Mouse (Mus musculus): ENCODE results near the gene Hcfc1r1. TPM values are rescaled to one million over a fixed set of nuclear protein-coding genes. Genes with fewer than 3 reads are reported as not detected.

Hcfc1r1 gene
- polyA plus RNA-seq, 1 experiment from 2014 or later = 152 TPM

DNA sequence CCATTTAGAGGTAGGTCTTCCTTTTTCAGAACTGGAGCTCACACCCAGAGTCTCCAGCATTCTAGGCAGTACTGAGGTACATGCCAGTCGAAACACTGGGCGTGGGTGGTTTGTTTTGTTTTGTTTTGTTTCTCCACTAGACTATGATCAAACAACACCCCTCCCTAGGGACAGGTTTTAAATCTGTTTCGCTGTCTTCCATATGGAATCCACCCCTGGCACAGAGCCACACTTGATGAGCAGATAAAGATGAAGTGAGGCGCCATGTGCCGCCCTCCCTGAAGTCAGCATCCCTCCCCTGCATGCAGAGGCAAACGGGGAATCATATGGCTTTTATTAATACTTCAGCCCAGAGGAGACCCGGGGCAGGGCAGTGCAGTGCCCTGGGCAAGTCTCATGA, 31.3 kb downstream of the Hcfc1r1 start:
- Histone ChIP-seq H3K27me3 (ENCODE audit: insufficient read depth, poor library complexity, severe bottlenecking) (peaks cover 76% of the 10 kb centered on the region), H3K36me3 (no peaks in the 10 kb centered on the region), H3K27ac (no peak overlapping the region), H3K4me1 (peaks cover 2% of the 10 kb centered on the region; the same call in 1 of the 2 replicates), H3K9me3 (no peaks in the 10 kb centered on the region), H3K4me3 (no peak overlapping the region)
- no peak for DNase-seq (ENCODE audit: low spot score)
- 58% methylated on average over 7 of the region's 7 CpGs for WGBS

GRCm38 (mm10) chr17:23705525-23706104, 32.2 kb downstream of the Hcfc1r1 start:
- DNase-seq (ENCODE audit: low spot score) = no peak
- no peaks in the 10 kb centered on the region for H3K36me3 ChIP-seq
- H3K4me1 ChIP-seq = no peaks in the 10 kb centered on the region
- no peak overlapping the region for H3K27ac ChIP-seq
- WGBS = 75% methylated on average over 7 of the region's 7 CpGs
- H3K4me3 ChIP-seq = no peak overlapping the region
- H3K27me3 ChIP-seq (ENCODE audit: insufficient read depth, poor library complexity, severe bottlenecking) = peaks cover 75% of the 10 kb centered on the region
- H3K9me3 ChIP-seq = no peaks in the 10 kb centered on the region

DNA sequence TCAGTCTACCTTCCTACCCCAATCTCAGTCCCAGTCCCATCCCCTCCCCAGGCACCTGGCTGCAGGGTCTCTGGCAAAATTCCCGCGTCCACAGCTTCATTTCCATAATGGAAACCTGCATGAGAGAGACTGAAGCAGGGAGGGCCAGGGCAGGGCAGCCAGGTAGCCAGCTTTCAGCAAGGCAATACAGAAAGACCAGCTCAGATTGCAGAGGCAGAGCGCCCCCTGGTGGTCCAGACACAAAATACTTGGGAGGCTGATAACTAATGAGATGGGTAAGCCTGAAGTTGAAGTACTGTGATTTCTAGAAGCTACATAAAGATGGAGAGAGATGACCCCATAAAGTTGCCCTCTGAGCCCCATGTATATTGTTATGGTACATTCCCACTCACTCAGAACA, 32.8 kb downstream of the Hcfc1r1 start:
- peaks cover 71% of the 10 kb centered on the region for H3K27me3 ChIP-seq (ENCODE audit: insufficient read depth, poor library complexity, severe bottlenecking)
- 0% methylated on average over 3 of the region's 3 CpGs for WGBS
- H3K4me1 ChIP-seq = no peaks in the 10 kb centered on the region
- no peak overlapping the region for H3K27ac ChIP-seq
- H3K36me3 ChIP-seq = no peaks in the 10 kb centered on the region
- no peaks in the 10 kb centered on the region for H3K9me3 ChIP-seq
- no peak overlapping the region for H3K4me3 ChIP-seq
- peak; percentile 88 for DNase-seq (ENCODE audit: low spot score)

DNA sequence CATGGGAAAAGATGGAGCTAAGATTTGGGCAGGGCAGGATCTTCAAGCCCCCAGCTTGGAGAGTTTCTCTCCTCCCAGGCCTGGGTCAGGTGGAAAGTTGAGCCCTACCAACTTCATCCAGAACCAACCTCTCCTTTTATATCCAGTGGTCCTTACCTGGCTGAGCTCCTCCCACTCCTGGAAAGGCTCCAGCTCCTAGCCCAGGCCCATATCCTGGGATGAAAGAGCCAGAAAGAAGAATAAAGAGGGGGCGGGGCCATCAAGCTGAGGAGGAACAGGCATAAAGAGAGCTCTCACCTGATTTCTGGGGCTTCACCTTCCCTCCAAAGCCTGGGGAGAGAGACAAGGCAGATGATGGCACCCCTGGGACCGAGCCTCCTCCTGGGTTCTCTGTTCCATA, 43.6 kb downstream of the Hcfc1r1 start:
- peaks cover 55% of the 10 kb centered on the region for H3K27me3 ChIP-seq (ENCODE audit: insufficient read depth, poor library complexity, severe bottlenecking)
- H3K4me1 ChIP-seq = peaks cover 3% of the 10 kb centered on the region; the same call in 1 of the 2 replicates
- no peaks in the 10 kb centered on the region for H3K9me3 ChIP-seq
- 55% methylated on average over 2 of the region's 2 CpGs for WGBS
- H3K27ac ChIP-seq = no peak overlapping the region
- no peak overlapping the region for H3K4me3 ChIP-seq
- no peak for DNase-seq (ENCODE audit: low spot score)
- H3K36me3 ChIP-seq = no peaks in the 10 kb centered on the region

DNA sequence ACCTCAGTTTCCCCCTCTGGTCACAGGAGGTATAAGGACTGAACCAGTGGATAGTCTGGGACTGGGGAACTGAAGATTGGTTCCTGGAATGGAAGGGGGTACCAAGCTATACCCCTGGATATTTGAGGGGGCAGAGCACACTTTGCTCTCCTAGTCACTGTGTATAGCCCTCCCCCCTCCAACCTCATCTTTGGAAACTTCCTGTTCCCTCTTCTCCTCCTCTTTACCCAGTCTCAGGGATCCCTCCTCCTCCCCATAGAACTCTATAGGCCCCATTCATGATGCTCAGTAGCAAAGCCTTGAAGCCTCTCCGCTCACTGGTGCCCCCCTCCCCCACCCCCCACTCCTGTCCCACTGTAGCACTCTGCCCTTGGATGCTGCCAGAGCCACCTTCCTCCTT, 46.1 kb downstream of the Hcfc1r1 start:
- peaks cover 39% of the 10 kb centered on the region for H3K27me3 ChIP-seq (ENCODE audit: insufficient read depth, poor library complexity, severe bottlenecking)
- no peaks in the 10 kb centered on the region for H3K9me3 ChIP-seq
- no peaks in the 10 kb centered on the region for H3K36me3 ChIP-seq
- WGBS = 42% methylated on average over 1 of the region's 1 CpGs
- H3K4me1 ChIP-seq = peaks cover 7% of the 10 kb centered on the region; the same call in 1 of the 2 replicates
- H3K4me3 ChIP-seq = no peak overlapping the region
- H3K27ac ChIP-seq = no peak overlapping the region
- DNase-seq (ENCODE audit: low spot score) = no peak

DNA sequence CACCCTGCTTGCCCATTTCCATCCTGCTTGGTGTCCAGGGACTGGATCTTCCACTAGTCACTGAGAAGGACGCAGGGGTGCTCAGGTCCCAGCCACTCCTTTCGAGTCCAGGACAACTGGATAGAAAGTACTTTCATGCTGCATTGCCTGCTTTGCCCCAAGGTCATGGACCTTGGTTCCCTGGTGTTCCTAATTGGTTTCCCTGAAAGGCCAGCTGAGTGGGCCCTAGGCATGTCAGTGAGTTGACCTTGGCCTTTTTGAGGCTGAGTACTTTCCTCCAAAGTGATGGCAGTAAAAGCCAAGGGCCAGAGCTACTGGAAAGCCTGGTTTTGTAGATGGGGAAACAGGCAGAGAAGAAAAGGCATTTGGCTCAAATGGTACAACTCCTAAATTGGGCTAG, 48.5 kb downstream of the Hcfc1r1 start:
- Histone ChIP-seq H3K4me3 (no peak overlapping the region), H3K27me3 (ENCODE audit: insufficient read depth, poor library complexity, severe bottlenecking) (peaks cover 36% of the 10 kb centered on the region), H3K4me1 (peaks cover 20% of the 10 kb centered on the region), H3K36me3 (no peaks in the 10 kb centered on the region), H3K27ac (no peak overlapping the region), H3K9me3 (no peaks in the 10 kb centered on the region)
- 77% methylated on average over 2 of the region's 2 CpGs for WGBS
- DNase-seq (ENCODE audit: low spot score) = no peak

- Histone ChIP-seq H3K9me3 (no peaks in the 10 kb centered on the region), H3K36me3 (no peaks in the 10 kb centered on the region), H3K27me3 (ENCODE audit: insufficient read depth, poor library complexity, severe bottlenecking) (peaks cover 31% of the 10 kb centered on the region), H3K4me1 (peaks cover 27% of the 10 kb centered on the region), H3K27ac (no peak within 1 kb of the TSS), H3K4me3 (no peak within 1 kb of the TSS)
- no peak for DNase-seq (ENCODE audit: low spot score)
- 66% methylated on average over 7 of the region's 7 CpGs for WGBS
Measured at GRCm38 (mm10) chr17:23722376-23723125, 49.2 kb downstream of the Hcfc1r1 start, which contains the start of gene 1520401A03Rik. 1520401A03Rik (minus strand) TSS chr17:23722783.

Other genes starting within 250 kb of the Hcfc1r1 start
- gene Vmn2r117, start 193.9 kb upstream of the Hcfc1r1 start, polyA plus RNA-seq (2016; fragmentation: Nextera tagmentation; extraction: Ambion mirVana) = not detected in 2 replicates
- gene Zfp213, start 109.4 kb upstream of the Hcfc1r1 start, polyA plus RNA-seq (2016; fragmentation: Nextera tagmentation; extraction: Ambion mirVana) = 19.5 and 23.0 TPM in 2 replicates
- gene Zfp13, start 74.1 kb upstream of the Hcfc1r1 start, polyA plus RNA-seq (2016; fragmentation: Nextera tagmentation; extraction: Ambion mirVana) = 12.0 and 15.4 TPM in 2 replicates
- gene Zscan10, start 72.7 kb upstream of the Hcfc1r1 start, polyA plus RNA-seq (2016; fragmentation: Nextera tagmentation; extraction: Ambion mirVana) = 0.10 and 0.21 TPM in 2 replicates
- gene Mmp25, start 28.3 kb upstream of the Hcfc1r1 start, polyA plus RNA-seq (2016; fragmentation: Nextera tagmentation; extraction: Ambion mirVana) = 0.39 and 0.43 TPM in 2 replicates
- gene Bicdl2, start 13.1 kb upstream of the Hcfc1r1 start, polyA plus RNA-seq (2016; fragmentation: Nextera tagmentation; extraction: Ambion mirVana) = 0.28 and 0.40 TPM in 2 replicates
- gene Thoc6, start 286 bp downstream of the Hcfc1r1 start, polyA plus RNA-seq (2016; fragmentation: Nextera tagmentation; extraction: Ambion mirVana) = 60.1 and 63.7 TPM in 2 replicates
- 35.4 and 72.4 TPM in 2 replicates for gene Tnfrsf12a, start 3.9 kb downstream of the Hcfc1r1 start, polyA plus RNA-seq (2016; fragmentation: Nextera tagmentation; extraction: Ambion mirVana)
- 7.0 and 33.4 TPM in 2 replicates for gene Cldn6, start 5.7 kb downstream of the Hcfc1r1 start, polyA plus RNA-seq (2016; fragmentation: Nextera tagmentation; extraction: Ambion mirVana)
- 0.76 and 2.4 TPM in 2 replicates for gene Cldn9, start 10.4 kb downstream of the Hcfc1r1 start, polyA plus RNA-seq (2016; fragmentation: Nextera tagmentation; extraction: Ambion mirVana)
- gene 1520401A03Rik, start 49.2 kb downstream of the Hcfc1r1 start, polyA plus RNA-seq (2016; fragmentation: Nextera tagmentation; extraction: Ambion mirVana) = not detected in 2 replicates
- gene Pkmyt1, start 52.7 kb downstream of the Hcfc1r1 start, polyA plus RNA-seq (2016; fragmentation: Nextera tagmentation; extraction: Ambion mirVana) = 46.5 and 53.2 TPM in 2 replicates
- 8.7 and 9.3 TPM in 2 replicates for gene Paqr4, start 67.3 kb downstream of the Hcfc1r1 start, polyA plus RNA-seq (2016; fragmentation: Nextera tagmentation; extraction: Ambion mirVana)
- 0.43 and 1.9 TPM in 2 replicates for gene Kremen2, start 72.2 kb downstream of the Hcfc1r1 start, polyA plus RNA-seq (2016; fragmentation: Nextera tagmentation; extraction: Ambion mirVana)
- gene Flywch1, start 98.0 kb downstream of the Hcfc1r1 start, polyA plus RNA-seq (2016; fragmentation: Nextera tagmentation; extraction: Ambion mirVana) = 97.9 and 117 TPM in 2 replicates
- gene Flywch2, start 112.5 kb downstream of the Hcfc1r1 start, polyA plus RNA-seq (2016; fragmentation: Nextera tagmentation; extraction: Ambion mirVana) = 9.0 and 20.3 TPM in 2 replicates
- 342 and 505 TPM in 2 replicates for gene Srrm2, start 116.9 kb downstream of the Hcfc1r1 start, polyA plus RNA-seq (2016; fragmentation: Nextera tagmentation; extraction: Ambion mirVana)
- gene Elob, start 155.5 kb downstream of the Hcfc1r1 start, polyA plus RNA-seq (2016; fragmentation: Nextera tagmentation; extraction: Ambion mirVana) = 907 and 984 TPM in 2 replicates
- gene Prss33, start 162.5 kb downstream of the Hcfc1r1 start, polyA plus RNA-seq (2016; fragmentation: Nextera tagmentation; extraction: Ambion mirVana) = not detected in 2 replicates
- gene Prss32, start 170.3 kb downstream of the Hcfc1r1 start, polyA plus RNA-seq (2016; fragmentation: Nextera tagmentation; extraction: Ambion mirVana) = not detected in 2 replicates
- 0.41 and 1.5 TPM in 2 replicates for gene Prss41, start 170.6 kb downstream of the Hcfc1r1 start, polyA plus RNA-seq (2016; fragmentation: Nextera tagmentation; extraction: Ambion mirVana)
- gene Prss21, start 194.5 kb downstream of the Hcfc1r1 start, polyA plus RNA-seq (2016; fragmentation: Nextera tagmentation; extraction: Ambion mirVana) = not detected in 2 replicates
- not detected in 2 replicates for gene Dcpp1, start 207.3 kb downstream of the Hcfc1r1 start, polyA plus RNA-seq (2016; fragmentation: Nextera tagmentation; extraction: Ambion mirVana)
- gene Dcpp2, start 207.3 kb downstream of the Hcfc1r1 start, polyA plus RNA-seq (2016; fragmentation: Nextera tagmentation; extraction: Ambion mirVana) = not detected in 2 replicates
- gene Dcpp3, start 243.9 kb downstream of the Hcfc1r1 start, polyA plus RNA-seq (2016; fragmentation: Nextera tagmentation; extraction: Ambion mirVana) = not detected in 2 replicates